Mouse (Mus musculus) liver, adult (tissue): ENCODE results near the gene Pmvk.

Source experiments
- GATA4 ChIP-seq: IDR thresholded peaks from 2 replicates; pipeline ENCODE4 v1.6.1; 2014; ENCODE audit warnings: mild to moderate bottlenecking, low read length; ENCODE audit not compliant: insufficient replicate concordance

Pmvk gene

GRCm38 (mm10) chr3:89486916-89487702 lies 32.8 kb downstream of the Pmvk start:
- TF ChIP-seq GATA4, result no peak

- TF ChIP-seq GATA4, result no peak
Measured at GRCm38 (mm10) chr3:89490790-89491189, 36.4 kb downstream of the Pmvk start.

GRCm38 (mm10) chr3:89491559-89491958 lies 37.2 kb downstream of the Pmvk start:
- TF ChIP-seq GATA4, result no peak

- TF ChIP-seq GATA4, result no peak
Measured at GRCm38 (mm10) chr3:89492701-89493151, 38.4 kb downstream of the Pmvk start.

GRCm38 (mm10) chr3:89494630-89495029 lies 40.3 kb downstream of the Pmvk start:
- no peak for TF ChIP-seq GATA4

GRCm38 (mm10) chr3:89496366-89496765 lies 42.0 kb downstream of the Pmvk start:
- TF ChIP-seq GATA4, result no peak

GRCm38 (mm10) chr3:89499696-89500095 lies 45.4 kb downstream of the Pmvk start:
- no peak for TF ChIP-seq GATA4

GRCm38 (mm10) chr3:89501486-89501885 lies 47.1 kb downstream of the Pmvk start:
- TF ChIP-seq GATA4, result no peak

GRCm38 (mm10) chr3:89502551-89502950 lies 48.2 kb downstream of the Pmvk start:
- TF ChIP-seq GATA4, result no peak

- TF ChIP-seq GATA4, result no peak
Measured at GRCm38 (mm10) chr3:89508041-89508440, 53.7 kb downstream of the Pmvk start.

- no peak for TF ChIP-seq GATA4
Measured at GRCm38 (mm10) chr3:89510979-89511378, 56.6 kb downstream of the Pmvk start.

GRCm38 (mm10) chr3:89511400-89511799 lies 57.1 kb downstream of the Pmvk start:
- TF ChIP-seq GATA4, result no peak

- TF ChIP-seq GATA4, result no peak
Measured at GRCm38 (mm10) chr3:89512225-89512624, 57.9 kb downstream of the Pmvk start.

- TF ChIP-seq GATA4, result no peak
Measured at GRCm38 (mm10) chr3:89515444-89515843, 61.1 kb downstream of the Pmvk start.

- TF ChIP-seq GATA4, result no peak
Measured at GRCm38 (mm10) chr3:89516321-89516720, 62.0 kb downstream of the Pmvk start.
